Mouse (Mus musculus): ENCODE results near the gene Gm36864.

- TF ChIP-seq CTCF (IDR thresholded peaks at IDR 0.05; ENCODE audit: borderline replicate concordance, insufficient read depth, low read depth, low read length) (no peak), POLR2A (IDR thresholded peaks at IDR 0.05; ENCODE audit: borderline replicate concordance, insufficient read depth, low read length) (no peak)
Observed at GRCm38 (mm10) chr7:44290986-44291385, 55.0 kb downstream of the Gm36864 start.

All from cerebellum, adult 2 months (tissue).